Mouse (Mus musculus): ENCODE data around the gene Grik5. TPM values are rescaled to one million over a fixed set of nuclear protein-coding genes. Genes with fewer than 3 reads are reported as not detected.

Grik5 gene
- polyA plus RNA-seq, 1 experiment from 2014 or later = 1.7 TPM

DNA sequence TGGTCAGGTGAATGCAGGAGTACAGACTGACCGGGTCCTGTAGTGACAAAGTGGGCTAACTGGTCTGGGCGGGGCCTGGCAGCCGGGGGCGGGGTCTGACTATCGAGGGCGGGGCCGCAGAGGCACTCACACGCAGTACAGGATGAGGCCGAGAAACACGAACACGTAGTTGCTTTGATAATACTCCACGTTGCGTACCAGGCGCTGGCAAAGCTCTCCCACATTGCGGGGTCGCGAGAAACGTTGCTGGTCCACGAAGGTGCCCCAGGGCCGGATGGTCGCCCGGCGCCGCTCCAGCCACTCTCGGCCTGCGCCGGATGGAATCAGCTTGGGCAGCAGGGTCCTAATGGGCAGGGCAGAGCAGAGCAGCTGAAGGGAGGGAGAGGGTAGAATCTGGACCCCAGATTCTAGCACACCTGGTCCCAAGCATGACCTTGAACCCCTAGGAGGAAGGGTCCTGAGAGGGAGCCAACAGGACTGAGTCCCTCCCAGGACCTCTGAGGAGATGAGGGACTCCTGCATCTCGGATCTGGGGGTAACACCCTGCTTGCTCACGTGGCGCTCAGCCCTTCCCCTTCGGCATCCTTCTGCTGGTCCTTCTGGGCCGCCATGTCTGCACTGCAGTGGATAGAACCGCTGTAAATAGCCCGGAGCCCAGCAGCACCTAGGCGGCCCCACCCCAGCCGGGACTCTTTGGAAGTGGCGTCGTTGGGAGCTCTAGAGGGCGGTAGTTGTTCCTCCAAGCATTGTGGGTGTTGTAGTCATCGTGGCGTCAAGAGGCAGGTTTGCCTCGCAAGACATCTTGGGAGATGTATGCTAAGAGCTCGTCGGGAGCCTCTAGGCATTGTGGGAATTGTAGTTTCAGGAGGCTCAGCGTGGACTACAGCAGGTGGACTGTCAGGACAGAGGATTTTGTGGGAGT, 99.9 kb downstream of the Grik5 start, which contains the start of gene Rabac1:
Gene Rabac1, minus strand, starts transcription at position 783 of the 922 bp plus-strand sequence.
- Histone ChIP-seq H3K4me1 (replicated peaks; ENCODE audit: control insufficient read depth, insufficient read depth) (no peaks in the 10 kb centered on the region), H3K36me3 (ENCODE audit: control insufficient read depth, insufficient read depth, low read length) (peaks cover 6% of the 10 kb centered on the region), H3K4me3 (ENCODE audit: low read depth, low read length) (peak within 1 kb of the TSS; percentile 61), H3K9me3 (ENCODE audit: control insufficient read depth, low read length) (no peaks in the 10 kb centered on the region), H3K27ac (replicated peaks) (peak within 1 kb of the TSS; percentile 94), H3K27me3 (ENCODE audit: control insufficient read depth, insufficient read depth, low read length) (no peaks in the 10 kb centered on the region), H3K9ac (ENCODE audit: low read length) (peak within 1 kb of the TSS; percentile 73), H3K4me2 (replicated peaks; ENCODE audit: low read depth) (peak within 1 kb of the TSS; percentile 85)
- TF ChIP-seq CTCF (IDR thresholded peaks at IDR 0.05; ENCODE audit: low read depth) (peak; percentile 73), EP300 (optimal IDR thresholded peaks at IDR 0.05) (no peak)
- under 1% methylated on average over 45 of the region's 45 CpGs for WGBS
- DNase-seq (ENCODE audit: low spot score) = peak; percentile 95
- peak; percentile 95 for ATAC-seq (ENCODE audit: low FRiP score, low TSS enrichment)

DNA sequence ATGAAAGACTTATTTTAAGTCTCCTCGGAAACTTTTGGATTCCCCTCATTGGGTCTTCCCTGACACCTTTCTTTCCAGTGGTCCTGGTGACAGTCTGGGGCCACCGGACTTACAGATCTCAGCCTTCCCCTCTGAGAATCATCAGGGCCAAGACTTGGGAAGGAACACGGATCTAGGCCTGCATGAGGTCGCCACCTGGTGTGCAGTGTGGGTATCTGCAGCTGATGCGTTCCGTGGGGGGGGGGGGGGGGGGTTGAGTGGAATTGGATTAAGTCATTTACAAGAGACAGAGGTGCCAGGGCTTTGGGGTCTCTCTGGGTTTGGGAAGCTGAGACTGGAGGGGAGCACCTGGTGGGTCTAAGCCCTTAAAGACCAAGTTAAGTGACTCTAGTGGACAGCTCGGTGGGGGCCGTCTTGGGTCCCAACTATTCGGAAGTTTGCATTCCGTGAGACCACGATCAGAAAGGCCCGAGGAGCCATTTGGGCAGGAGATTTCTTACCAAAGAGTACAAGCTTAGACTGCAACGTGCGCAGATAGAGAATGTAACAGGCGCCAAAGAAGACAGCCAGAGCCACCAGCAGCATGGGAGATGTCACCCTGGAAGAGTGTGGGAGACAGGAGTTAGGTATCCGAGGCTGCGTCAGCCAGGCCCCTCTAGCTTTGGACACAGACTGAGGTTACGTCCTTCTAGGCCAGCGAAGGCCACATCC, 100.7 kb downstream of the Grik5 start:
- Histone ChIP-seq H3K27me3 (ENCODE audit: control insufficient read depth, insufficient read depth, low read length) (no peaks in the 10 kb centered on the region), H3K9me3 (ENCODE audit: control insufficient read depth, low read length) (no peaks in the 10 kb centered on the region), H3K36me3 (ENCODE audit: control insufficient read depth, insufficient read depth, low read length) (peaks cover 6% of the 10 kb centered on the region), H3K4me3 (ENCODE audit: low read depth, low read length) (peak overlapping the region; percentile 61), H3K4me1 (replicated peaks; ENCODE audit: control insufficient read depth, insufficient read depth) (no peaks in the 10 kb centered on the region), H3K9ac (ENCODE audit: low read length) (peak overlapping the region; percentile 73; the same call in 1 of the 2 replicates), H3K4me2 (replicated peaks; ENCODE audit: low read depth) (peak overlapping the region; percentile 85), H3K27ac (replicated peaks) (peak overlapping the region; percentile 94)
- no peak for TF ChIP-seq EP300 (optimal IDR thresholded peaks at IDR 0.05)
- peak; percentile 84 for TF ChIP-seq CTCF (IDR thresholded peaks at IDR 0.05; ENCODE audit: low read depth)
- ATAC-seq (ENCODE audit: low FRiP score, low TSS enrichment) (0 out of 2 replicates have a peak, but pooled peaks have one; percentile 1), DNase-seq (ENCODE audit: low spot score) (peak; percentile 79)
- 8% methylated on average over 19 of the region's 19 CpGs for WGBS

DNA sequence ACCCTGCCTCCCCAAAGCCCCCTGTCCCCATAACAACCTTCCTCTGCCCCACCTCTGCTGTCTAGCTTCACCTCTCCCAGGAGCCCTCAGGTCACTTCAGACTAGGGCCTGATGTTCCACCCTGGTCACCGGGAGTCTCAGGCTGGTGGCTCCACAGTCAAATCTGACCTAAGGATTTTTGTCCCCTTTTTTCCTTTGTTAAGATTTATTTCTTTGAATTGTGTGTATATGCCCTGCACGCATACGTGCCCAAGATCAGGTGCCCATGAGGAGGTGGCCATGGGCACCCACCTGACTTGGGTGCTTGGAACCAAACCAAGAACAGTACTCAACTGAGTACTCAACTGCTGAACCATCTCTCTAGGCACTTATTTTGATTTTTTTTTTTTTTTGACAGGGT, 101.8 kb downstream of the Grik5 start:
- ATAC-seq (ENCODE audit: low FRiP score, low TSS enrichment) = no peak
- H3K27me3 ChIP-seq (ENCODE audit: control insufficient read depth, insufficient read depth, low read length) = no peaks in the 10 kb centered on the region
- H3K9me3 ChIP-seq (ENCODE audit: control insufficient read depth, low read length) = no peaks in the 10 kb centered on the region
- 94% methylated on average over 3 of the region's 3 CpGs for WGBS
- H3K36me3 ChIP-seq (ENCODE audit: control insufficient read depth, insufficient read depth, low read length) = peaks cover 6% of the 10 kb centered on the region
- no peak for DNase-seq (ENCODE audit: low spot score)
- H3K4me3 ChIP-seq (ENCODE audit: low read depth, low read length) = no peak overlapping the region
- TF ChIP-seq CTCF (IDR thresholded peaks at IDR 0.05; ENCODE audit: low read depth) (no peak), EP300 (optimal IDR thresholded peaks at IDR 0.05) (no peak)
- H3K27ac ChIP-seq (replicated peaks) = no peak overlapping the region
- no peak overlapping the region for H3K4me2 ChIP-seq (replicated peaks; ENCODE audit: low read depth)
- no peaks in the 10 kb centered on the region for H3K4me1 ChIP-seq (replicated peaks; ENCODE audit: control insufficient read depth, insufficient read depth)
- H3K9ac ChIP-seq (ENCODE audit: low read length) = no peak overlapping the region

- DNase-seq (ENCODE audit: low spot score) = no peak
- H3K27ac ChIP-seq (replicated peaks) = no peak overlapping the region
- H3K36me3 ChIP-seq (ENCODE audit: control insufficient read depth, insufficient read depth, low read length) = peaks cover 6% of the 10 kb centered on the region
- no peaks in the 10 kb centered on the region for H3K27me3 ChIP-seq (ENCODE audit: control insufficient read depth, insufficient read depth, low read length)
- H3K9ac ChIP-seq (ENCODE audit: low read length) = no peak overlapping the region
- no peak overlapping the region for H3K4me2 ChIP-seq (replicated peaks; ENCODE audit: low read depth)
- no peaks in the 10 kb centered on the region for H3K4me1 ChIP-seq (replicated peaks; ENCODE audit: control insufficient read depth, insufficient read depth)
- peak; percentile 4; the same call in 1 of the 2 replicates for TF ChIP-seq CTCF (IDR thresholded peaks at IDR 0.05; ENCODE audit: low read depth)
- TF ChIP-seq EP300 (optimal IDR thresholded peaks at IDR 0.05) = no peak
- no peaks in the 10 kb centered on the region for H3K9me3 ChIP-seq (ENCODE audit: control insufficient read depth, low read length)
- 85% methylated on average over 12 of the region's 12 CpGs for WGBS
- no peak overlapping the region for H3K4me3 ChIP-seq (ENCODE audit: low read depth, low read length)
- no peak for ATAC-seq (ENCODE audit: low FRiP score, low TSS enrichment)
Observed at GRCm38 (mm10) chr7:24969805-24970204, 102.3 kb downstream of the Grik5 start.

- H3K9ac ChIP-seq (ENCODE audit: low read length) = no peak overlapping the region
- no peak overlapping the region for H3K4me3 ChIP-seq (ENCODE audit: low read depth, low read length)
- peaks cover 6% of the 10 kb centered on the region for H3K36me3 ChIP-seq (ENCODE audit: control insufficient read depth, insufficient read depth, low read length)
- H3K4me2 ChIP-seq (replicated peaks; ENCODE audit: low read depth) = no peak overlapping the region
- no peak for TF ChIP-seq CTCF (IDR thresholded peaks at IDR 0.05; ENCODE audit: low read depth)
- no peak for TF ChIP-seq EP300 (optimal IDR thresholded peaks at IDR 0.05)
- DNase-seq (ENCODE audit: low spot score) = no peak
- no peaks in the 10 kb centered on the region for H3K27me3 ChIP-seq (ENCODE audit: control insufficient read depth, insufficient read depth, low read length)
- no peak for ATAC-seq (ENCODE audit: low FRiP score, low TSS enrichment)
- H3K27ac ChIP-seq (replicated peaks) = no peak overlapping the region
- H3K4me1 ChIP-seq (replicated peaks; ENCODE audit: control insufficient read depth, insufficient read depth) = no peaks in the 10 kb centered on the region
- no peaks in the 10 kb centered on the region for H3K9me3 ChIP-seq (ENCODE audit: control insufficient read depth, low read length)
- WGBS = 67% methylated on average over 6 of the region's 6 CpGs
Observed at GRCm38 (mm10) chr7:24968463-24968862, 103.7 kb downstream of the Grik5 start.
